Mouse (Mus musculus): ENCODE data around the gene Impad1. TPM values are rescaled to one million over a fixed set of nuclear protein-coding genes. Genes with fewer than 3 reads are reported as not detected.

The Impad1 gene
- total RNA-seq (2023), result 8.2 to 8.5 TPM (median 8.3 TPM) in 4 replicates

DNA sequence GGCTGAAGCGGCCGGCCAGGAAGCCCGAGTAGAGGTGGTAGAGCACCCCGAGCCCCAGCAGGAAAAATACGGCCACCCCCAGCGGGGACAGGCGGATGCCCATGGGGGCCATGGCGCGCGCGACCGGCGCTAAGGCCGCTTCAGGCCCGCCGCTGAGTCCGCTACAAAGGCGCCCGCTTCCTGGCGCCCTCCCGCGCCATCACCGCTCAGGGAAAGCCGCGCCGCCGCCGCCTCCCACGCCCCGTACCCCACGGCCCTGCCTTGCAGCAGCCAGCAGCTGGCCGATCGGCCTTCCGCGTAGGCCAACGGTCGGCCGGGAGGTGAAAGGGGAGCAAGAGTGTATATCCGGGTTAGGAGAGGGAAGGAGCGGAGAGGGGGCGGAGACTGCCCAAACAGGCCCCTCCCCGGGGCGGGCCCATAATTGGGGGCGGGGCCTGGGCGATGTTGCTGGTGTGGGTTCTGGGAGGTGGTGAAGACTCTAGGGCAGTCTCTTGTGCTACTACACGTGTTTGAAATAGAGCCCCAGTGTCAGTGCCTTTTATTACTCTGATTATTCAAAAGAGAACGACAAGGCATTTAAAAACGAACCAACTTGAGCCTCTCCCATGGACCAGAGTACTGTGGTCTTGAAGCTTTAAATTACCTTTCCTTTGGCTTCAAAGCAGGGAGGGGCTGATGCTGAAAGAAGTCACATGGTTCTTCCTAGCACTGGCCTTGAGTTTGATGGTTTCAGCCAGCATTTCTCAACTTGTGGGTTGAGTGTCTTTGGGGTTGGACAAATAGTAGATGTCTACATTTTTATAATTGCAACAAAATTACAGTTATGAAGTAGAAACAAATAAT is at the start of gene Impad1:
TSS of gene Impad1 (minus strand) at position 364 of the 843 bp plus-strand sequence.

